Mouse (Mus musculus): ENCODE data around the gene Micu1. TPM values are rescaled to one million over a fixed set of nuclear protein-coding genes. Genes with fewer than 3 reads are reported as not detected.

The Micu1 gene
- polyA plus RNA-seq, 1 experiment from 2014 or later = 26.4 TPM

DNA sequence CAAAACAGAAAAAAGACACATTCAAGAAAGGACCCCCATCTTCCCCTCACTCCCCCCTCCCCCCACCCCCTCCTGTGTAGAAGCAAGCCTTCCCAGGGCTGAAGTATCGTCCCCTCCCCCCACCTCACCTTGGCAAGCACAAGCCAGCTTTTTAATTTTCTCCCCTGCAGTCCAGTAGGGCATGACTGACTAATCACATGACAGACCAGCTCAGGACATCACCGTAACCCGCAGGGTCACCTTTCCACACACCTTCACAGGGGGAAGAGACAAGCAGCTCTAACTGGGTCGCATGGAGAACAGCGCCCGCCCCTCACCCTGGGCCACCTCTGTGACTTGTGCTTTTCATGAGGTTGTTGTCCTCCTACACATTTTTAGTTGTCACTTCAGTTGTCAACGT is 147.1 kb downstream of the Micu1 start:
- Histone ChIP-seq H3K9ac (replicated peaks) (no peak overlapping the region), H3K4me3 (ENCODE audit: low read depth, low read length) (no peak overlapping the region), H3K27ac (ENCODE audit: low read depth) (no peak overlapping the region), H3K9me3 (ENCODE audit: low read length) (no peaks in the 10 kb centered on the region), H3K27me3 (ENCODE audit: insufficient read depth, low read length) (no peaks in the 10 kb centered on the region), H3K4me1 (ENCODE audit: insufficient read depth) (no peaks in the 10 kb centered on the region), H3K4me2 (ENCODE audit: low read depth, low read length) (no peak overlapping the region), H3K36me3 (replicated peaks; ENCODE audit: insufficient read depth, low read length) (no peaks in the 10 kb centered on the region)
- no peak for DNase-seq
- WGBS (ENCODE audit: insufficient replicate concordance) = 82% methylated on average over 7 of the region's 7 CpGs
- ATAC-seq = peak; percentile 49; the same call in 1 of the 2 replicates
- no peak for TF ChIP-seq EP300 (IDR thresholded peaks at IDR 0.05; ENCODE audit: low read depth)
- TF ChIP-seq CTCF (IDR thresholded peaks at IDR 0.05; ENCODE audit: low read depth) = no peak

DNA sequence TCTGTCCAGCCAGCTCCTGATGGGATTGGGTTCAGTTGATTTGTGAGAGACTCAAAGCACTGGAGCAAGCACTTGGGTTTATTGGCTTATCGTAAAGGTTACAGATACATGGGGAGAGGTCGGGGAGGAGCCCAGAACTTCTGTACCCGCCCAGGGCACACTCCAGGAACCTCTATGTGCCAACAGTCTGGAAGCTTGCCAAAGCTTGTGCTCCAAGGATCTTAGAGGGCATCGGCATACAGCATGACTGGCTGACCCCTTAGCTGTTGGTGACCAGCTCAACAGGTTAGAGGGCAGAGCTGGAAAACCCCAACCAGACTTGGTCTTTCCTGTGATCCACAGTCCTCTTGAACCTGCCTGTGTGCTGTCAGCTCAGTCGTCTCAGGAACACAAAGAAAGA is 154.9 kb downstream of the Micu1 start:
- Histone ChIP-seq H3K36me3 (replicated peaks; ENCODE audit: insufficient read depth, low read length) (no peaks in the 10 kb centered on the region; the same call in 1 of the 2 replicates), H3K27ac (ENCODE audit: low read depth) (no peak overlapping the region), H3K4me2 (ENCODE audit: low read depth, low read length) (no peak overlapping the region), H3K27me3 (ENCODE audit: insufficient read depth, low read length) (no peaks in the 10 kb centered on the region), H3K9me3 (ENCODE audit: low read length) (no peaks in the 10 kb centered on the region), H3K4me3 (ENCODE audit: low read depth, low read length) (no peak overlapping the region), H3K9ac (replicated peaks) (no peak overlapping the region), H3K4me1 (ENCODE audit: insufficient read depth) (no peaks in the 10 kb centered on the region)
- no peak for TF ChIP-seq CTCF (IDR thresholded peaks at IDR 0.05; ENCODE audit: low read depth)
- TF ChIP-seq EP300 (IDR thresholded peaks at IDR 0.05; ENCODE audit: low read depth) = no peak
- WGBS (ENCODE audit: insufficient replicate concordance) = 79% methylated on average over 5 of the region's 5 CpGs
- DNase-seq (no peak), ATAC-seq (no peak)

DNA sequence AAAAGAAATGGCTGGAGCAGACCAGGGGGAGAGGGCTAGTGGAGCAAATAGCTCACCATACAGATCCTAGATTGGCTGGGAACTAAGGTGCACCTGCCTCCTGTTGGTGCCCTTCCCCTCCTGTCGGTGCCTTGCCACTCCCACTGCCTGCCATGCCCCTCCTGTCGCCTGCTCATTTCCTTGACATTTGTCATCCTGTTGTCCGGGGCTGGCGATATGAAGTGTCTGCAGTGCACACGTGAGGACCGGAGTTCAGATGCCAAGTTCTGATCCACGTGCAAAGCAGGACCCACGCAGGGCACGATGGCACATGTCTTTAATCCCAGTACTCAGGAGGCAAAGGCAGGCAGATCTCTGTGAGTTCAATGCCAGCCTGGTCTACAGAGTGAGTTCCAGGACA is 158.4 kb downstream of the Micu1 start:
- no peaks in the 10 kb centered on the region for H3K9me3 ChIP-seq (ENCODE audit: low read length)
- no peak overlapping the region for H3K27ac ChIP-seq (ENCODE audit: low read depth)
- no peak for DNase-seq
- H3K36me3 ChIP-seq (replicated peaks; ENCODE audit: insufficient read depth, low read length) = peaks cover 6% of the 10 kb centered on the region
- TF ChIP-seq EP300 (IDR thresholded peaks at IDR 0.05; ENCODE audit: low read depth) = no peak
- TF ChIP-seq CTCF (IDR thresholded peaks at IDR 0.05; ENCODE audit: low read depth) = no peak
- H3K9ac ChIP-seq (replicated peaks) = no peak overlapping the region
- 64% methylated on average over 9 of the region's 9 CpGs for WGBS (ENCODE audit: insufficient replicate concordance)
- no peak for ATAC-seq
- H3K4me3 ChIP-seq (ENCODE audit: low read depth, low read length) = no peak overlapping the region
- H3K4me2 ChIP-seq (ENCODE audit: low read depth, low read length) = no peak overlapping the region
- H3K27me3 ChIP-seq (ENCODE audit: insufficient read depth, low read length) = no peaks in the 10 kb centered on the region
- no peaks in the 10 kb centered on the region for H3K4me1 ChIP-seq (ENCODE audit: insufficient read depth)

DNA sequence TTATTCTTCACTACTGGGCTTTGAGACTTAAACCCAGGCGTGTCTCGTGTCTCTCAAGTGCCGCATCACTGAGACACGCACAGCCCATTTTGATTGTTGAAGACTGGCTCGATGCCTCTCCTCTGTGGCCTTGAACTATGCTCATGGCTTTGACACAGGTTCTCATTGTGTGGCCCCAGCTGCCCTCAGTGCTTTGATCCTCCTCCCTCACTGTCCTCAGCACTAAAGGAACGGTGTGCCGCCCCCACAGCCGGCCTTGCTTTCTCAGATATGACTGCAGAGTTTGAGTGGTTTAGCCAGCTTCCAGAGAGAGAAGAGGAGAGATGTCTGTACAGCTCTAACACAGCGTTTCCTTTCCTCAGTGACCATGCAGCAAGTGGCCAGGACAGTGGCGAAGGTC is 158.9 kb downstream of the Micu1 start:
- TF ChIP-seq CTCF (IDR thresholded peaks at IDR 0.05; ENCODE audit: low read depth) = no peak
- no peak for TF ChIP-seq EP300 (IDR thresholded peaks at IDR 0.05; ENCODE audit: low read depth)

DNA sequence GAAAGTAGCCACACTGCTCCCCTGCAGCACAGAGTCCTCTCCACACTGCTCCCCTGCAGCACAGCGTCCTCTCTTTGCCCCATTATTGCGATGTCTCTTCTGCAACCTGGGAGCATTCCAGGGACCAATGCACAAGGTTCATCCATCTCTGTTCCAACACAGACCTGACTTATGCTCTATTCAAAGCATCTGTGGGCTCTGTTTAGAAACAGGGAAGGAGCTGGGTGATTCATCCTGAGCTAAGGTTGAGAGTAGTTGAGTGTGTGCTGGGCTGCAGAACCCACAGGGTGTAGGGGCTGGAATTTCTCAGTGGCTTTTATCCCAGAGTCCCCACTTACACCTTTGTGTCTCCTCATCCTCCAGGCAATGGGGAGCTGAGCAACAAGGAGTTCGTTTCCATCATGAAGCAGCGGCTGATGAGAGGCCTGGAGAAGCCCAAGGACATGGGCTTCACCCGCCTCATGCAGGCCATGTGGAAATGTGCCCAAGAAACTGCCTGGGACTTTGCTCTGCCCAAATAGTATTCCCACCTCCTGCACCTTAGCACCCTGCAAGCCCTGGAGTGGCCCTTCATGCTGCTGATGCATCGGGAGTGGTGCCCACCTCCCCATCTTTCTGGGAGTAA is 160.7 kb downstream of the Micu1 start:
- DNase-seq = no peak
- ATAC-seq = no peak
- 83% methylated on average over 6 of the region's 6 CpGs for WGBS (ENCODE audit: insufficient replicate concordance)
- H3K9ac ChIP-seq (replicated peaks) = no peak overlapping the region
- H3K27me3 ChIP-seq (ENCODE audit: insufficient read depth, low read length) = no peaks in the 10 kb centered on the region
- TF ChIP-seq EP300 (IDR thresholded peaks at IDR 0.05; ENCODE audit: low read depth) (no peak), CTCF (IDR thresholded peaks at IDR 0.05; ENCODE audit: low read depth) (no peak)
- no peaks in the 10 kb centered on the region for H3K9me3 ChIP-seq (ENCODE audit: low read length)
- H3K36me3 ChIP-seq (replicated peaks; ENCODE audit: insufficient read depth, low read length) = peaks cover 6% of the 10 kb centered on the region
- no peak overlapping the region for H3K4me2 ChIP-seq (ENCODE audit: low read depth, low read length)
- H3K4me3 ChIP-seq (ENCODE audit: low read depth, low read length) = no peak overlapping the region
- H3K4me1 ChIP-seq (ENCODE audit: insufficient read depth) = no peaks in the 10 kb centered on the region
- no peak overlapping the region for H3K27ac ChIP-seq (ENCODE audit: low read depth)

More for the DNA sequence above, 158.9 kb downstream of the Micu1 start:
- Histone ChIP-seq H3K9ac (replicated peaks) (no peak overlapping the region), H3K4me1 (ENCODE audit: insufficient read depth) (no peaks in the 10 kb centered on the region), H3K4me2 (ENCODE audit: low read depth, low read length) (no peak overlapping the region), H3K27ac (ENCODE audit: low read depth) (no peak overlapping the region), H3K9me3 (ENCODE audit: low read length) (no peaks in the 10 kb centered on the region), H3K27me3 (ENCODE audit: insufficient read depth, low read length) (no peaks in the 10 kb centered on the region), H3K36me3 (replicated peaks; ENCODE audit: insufficient read depth, low read length) (peaks cover 6% of the 10 kb centered on the region), H3K4me3 (ENCODE audit: low read depth, low read length) (no peak overlapping the region)
- WGBS (ENCODE audit: insufficient replicate concordance) = 79% methylated on average over 10 of the region's 10 CpGs
- DNase-seq (no peak), ATAC-seq (no peak)

DNA sequence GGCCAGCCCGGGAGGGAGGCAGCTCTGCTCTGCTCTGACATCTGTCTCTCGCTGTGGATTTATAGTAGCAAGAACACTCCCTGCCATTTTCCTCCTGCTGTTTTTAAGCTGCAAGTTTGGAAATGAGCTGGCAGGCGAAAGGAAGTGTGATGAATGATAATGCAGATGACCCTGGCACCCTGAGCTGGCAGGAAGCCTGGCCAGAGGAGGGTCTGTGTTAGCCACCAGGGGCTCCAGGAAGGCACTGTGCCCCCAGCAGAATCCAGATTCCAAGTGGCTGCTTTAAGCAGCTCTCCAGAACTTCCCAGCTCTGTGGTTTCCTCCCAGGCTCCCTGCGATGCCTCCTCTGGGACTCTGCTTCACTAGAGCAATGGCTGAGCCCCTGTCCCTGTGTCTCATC is 161.3 kb downstream of the Micu1 start:
- ATAC-seq (no peak), DNase-seq (no peak)
- Histone ChIP-seq H3K4me3 (ENCODE audit: low read depth, low read length) (no peak overlapping the region), H3K4me1 (ENCODE audit: insufficient read depth) (no peaks in the 10 kb centered on the region), H3K27ac (ENCODE audit: low read depth) (no peak overlapping the region), H3K27me3 (ENCODE audit: insufficient read depth, low read length) (no peaks in the 10 kb centered on the region), H3K9me3 (ENCODE audit: low read length) (no peaks in the 10 kb centered on the region), H3K36me3 (replicated peaks; ENCODE audit: insufficient read depth, low read length) (peaks cover 6% of the 10 kb centered on the region), H3K9ac (replicated peaks) (no peak overlapping the region), H3K4me2 (ENCODE audit: low read depth, low read length) (no peak overlapping the region)
- TF ChIP-seq EP300 (IDR thresholded peaks at IDR 0.05; ENCODE audit: low read depth) (no peak), CTCF (IDR thresholded peaks at IDR 0.05; ENCODE audit: low read depth) (no peak)
- WGBS (ENCODE audit: insufficient replicate concordance) = 73% methylated on average over 4 of the region's 4 CpGs
